Mouse (Mus musculus): ENCODE results near the gene Hebp2. TPM values are rescaled to one million over a fixed set of nuclear protein-coding genes. Genes with fewer than 3 reads are reported as not detected.
A peak's percentile ranks its signal among the peaks of the same experiment; 100 is the strongest.

Gene Hebp2
- polyA plus RNA-seq, 1 experiment from 2014 or later, result 19.1 TPM

- Histone ChIP-seq H3K27ac (no peak overlapping the region), H3K9ac (ENCODE audit: low read depth, low read length) (no peak overlapping the region), H3K9me3 (replicated peaks; ENCODE audit: low read length) (no peaks in the 10 kb centered on the region), H3K4me1 (replicated peaks; ENCODE audit: insufficient read depth, low read length) (no peaks in the 10 kb centered on the region), H3K4me2 (ENCODE audit: low read length) (no peak overlapping the region), H3K27me3 (ENCODE audit: insufficient read depth, low read length) (no peaks in the 10 kb centered on the region), H3K4me3 (replicated peaks; ENCODE audit: low read depth, low read length) (no peak overlapping the region), H3K36me3 (ENCODE audit: insufficient read depth, low read length) (0 out of 2 replicates have a peak, but pooled peaks cover under 1% of the 10 kb centered on the region)
- peak; percentile 86 for ATAC-seq (replicated peaks; ENCODE audit: low FRiP score, low read depth)
- 55% methylated on average over 6 of the region's 6 CpGs for WGBS
- no peak for DNase-seq (ENCODE audit: low spot score)
- no peak for TF ChIP-seq CTCF (IDR thresholded peaks at IDR 0.05; ENCODE audit: low read depth)
Measured at GRCm38 (mm10) chr10:18506501-18506946, 39.4 kb downstream of the Hebp2 start.

GRCm38 (mm10) chr10:18505690-18506089 is 40.2 kb downstream of the Hebp2 start:
- Histone ChIP-seq H3K4me2 (ENCODE audit: low read length) (no peak overlapping the region), H3K36me3 (ENCODE audit: insufficient read depth, low read length) (no peaks in the 10 kb centered on the region), H3K9ac (ENCODE audit: low read depth, low read length) (no peak overlapping the region), H3K27ac (no peak overlapping the region), H3K9me3 (replicated peaks; ENCODE audit: low read length) (no peaks in the 10 kb centered on the region), H3K27me3 (ENCODE audit: insufficient read depth, low read length) (no peaks in the 10 kb centered on the region), H3K4me1 (replicated peaks; ENCODE audit: insufficient read depth, low read length) (no peaks in the 10 kb centered on the region), H3K4me3 (replicated peaks; ENCODE audit: low read depth, low read length) (no peak overlapping the region)
- ATAC-seq (replicated peaks; ENCODE audit: low FRiP score, low read depth) (no peak), DNase-seq (ENCODE audit: low spot score) (no peak)
- WGBS, result 75% methylated on average over 10 of the region's 10 CpGs
- no peak for TF ChIP-seq CTCF (IDR thresholded peaks at IDR 0.05; ENCODE audit: low read depth)

DNA sequence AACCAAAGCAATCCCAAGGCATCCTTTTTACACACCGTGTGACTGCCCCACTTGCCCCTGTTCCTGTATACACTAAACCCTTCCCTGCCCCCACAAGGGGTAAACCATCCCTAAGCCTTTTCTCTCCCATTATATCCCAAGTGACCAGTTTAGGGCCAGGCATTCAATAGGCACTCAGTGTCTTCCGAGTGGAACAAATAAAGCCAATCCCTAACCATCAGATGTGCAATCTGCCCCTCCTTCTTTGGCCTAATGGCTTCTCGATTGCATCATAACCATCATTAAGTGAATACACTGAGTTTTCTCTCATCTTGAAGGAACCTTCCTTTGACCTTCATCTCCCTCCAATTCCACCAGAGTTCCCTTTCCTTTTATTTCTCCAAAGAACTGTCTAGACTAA is 43.9 kb downstream of the Hebp2 start:
- no peak for ATAC-seq (replicated peaks; ENCODE audit: low FRiP score, low read depth)
- 67% methylated on average over 3 of the region's 3 CpGs for WGBS

GRCm38 (mm10) chr10:18497066-18497465 is 48.8 kb downstream of the Hebp2 start:
- no peak overlapping the region for H3K9ac ChIP-seq (ENCODE audit: low read depth, low read length)
- no peak overlapping the region for H3K27ac ChIP-seq
- no peak overlapping the region for H3K4me2 ChIP-seq (ENCODE audit: low read length)
- no peaks in the 10 kb centered on the region for H3K27me3 ChIP-seq (ENCODE audit: insufficient read depth, low read length)
- no peaks in the 10 kb centered on the region for H3K36me3 ChIP-seq (ENCODE audit: insufficient read depth, low read length)
- H3K4me3 ChIP-seq (replicated peaks; ENCODE audit: low read depth, low read length), result no peak overlapping the region
- TF ChIP-seq CTCF (IDR thresholded peaks at IDR 0.05; ENCODE audit: low read depth), result no peak
- ATAC-seq (replicated peaks; ENCODE audit: low FRiP score, low read depth) (no peak), DNase-seq (ENCODE audit: low spot score) (no peak)
- H3K4me1 ChIP-seq (replicated peaks; ENCODE audit: insufficient read depth, low read length), result 0 out of 2 replicates have a peak, but pooled peaks cover 7% of the 10 kb centered on the region
- no peaks in the 10 kb centered on the region for H3K9me3 ChIP-seq (replicated peaks; ENCODE audit: low read length)
- 82% methylated on average over 7 of the region's 7 CpGs for WGBS

More for the DNA sequence above, 43.9 kb downstream of the Hebp2 start:
- Histone ChIP-seq H3K27ac (no peak overlapping the region), H3K36me3 (ENCODE audit: insufficient read depth, low read length) (no peaks in the 10 kb centered on the region), H3K9me3 (replicated peaks; ENCODE audit: low read length) (no peaks in the 10 kb centered on the region), H3K4me1 (replicated peaks; ENCODE audit: insufficient read depth, low read length) (no peaks in the 10 kb centered on the region), H3K27me3 (ENCODE audit: insufficient read depth, low read length) (no peaks in the 10 kb centered on the region), H3K9ac (ENCODE audit: low read depth, low read length) (no peak overlapping the region), H3K4me2 (ENCODE audit: low read length) (no peak overlapping the region), H3K4me3 (replicated peaks; ENCODE audit: low read depth, low read length) (no peak overlapping the region)
- no peak for DNase-seq (ENCODE audit: low spot score)
- no peak for TF ChIP-seq CTCF (IDR thresholded peaks at IDR 0.05; ENCODE audit: low read depth)

DNA sequence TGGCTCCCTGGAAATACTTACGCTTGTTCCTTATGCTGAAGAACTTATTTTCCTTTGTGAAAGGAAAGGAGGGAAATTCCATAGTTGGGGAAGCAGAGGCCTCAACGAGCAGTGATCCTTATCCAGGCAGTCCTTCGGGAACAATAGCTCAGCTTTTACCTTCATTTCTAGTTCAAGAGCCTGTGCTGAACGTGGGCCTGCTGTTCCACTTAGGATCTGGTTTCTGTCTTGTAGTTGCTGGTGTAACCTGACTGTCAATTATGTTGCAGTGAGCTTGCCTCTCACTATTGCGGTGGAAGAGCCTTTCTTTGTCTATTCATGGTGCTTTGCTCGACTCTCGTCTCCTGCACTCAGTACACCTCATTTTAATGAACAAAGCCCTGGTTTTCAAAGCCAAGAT is 51.6 kb downstream of the Hebp2 start:
- H3K9ac ChIP-seq (ENCODE audit: low read depth, low read length), result no peak overlapping the region
- no peaks in the 10 kb centered on the region for H3K9me3 ChIP-seq (replicated peaks; ENCODE audit: low read length)
- H3K27me3 ChIP-seq (ENCODE audit: insufficient read depth, low read length), result no peaks in the 10 kb centered on the region
- peak overlapping the region; percentile 60 for H3K27ac ChIP-seq
- peak; percentile 37 for DNase-seq (ENCODE audit: low spot score)
- WGBS, result 42% methylated on average over 7 of the region's 7 CpGs
- H3K4me1 ChIP-seq (replicated peaks; ENCODE audit: insufficient read depth, low read length), result 0 out of 2 replicates have a peak, but pooled peaks cover 7% of the 10 kb centered on the region
- no peak overlapping the region for H3K4me2 ChIP-seq (ENCODE audit: low read length)
- ATAC-seq (replicated peaks; ENCODE audit: low FRiP score, low read depth), result no peak
- no peaks in the 10 kb centered on the region for H3K36me3 ChIP-seq (ENCODE audit: insufficient read depth, low read length)
- TF ChIP-seq CTCF (IDR thresholded peaks at IDR 0.05; ENCODE audit: low read depth), result no peak
- H3K4me3 ChIP-seq (replicated peaks; ENCODE audit: low read depth, low read length), result no peak overlapping the region

DNA sequence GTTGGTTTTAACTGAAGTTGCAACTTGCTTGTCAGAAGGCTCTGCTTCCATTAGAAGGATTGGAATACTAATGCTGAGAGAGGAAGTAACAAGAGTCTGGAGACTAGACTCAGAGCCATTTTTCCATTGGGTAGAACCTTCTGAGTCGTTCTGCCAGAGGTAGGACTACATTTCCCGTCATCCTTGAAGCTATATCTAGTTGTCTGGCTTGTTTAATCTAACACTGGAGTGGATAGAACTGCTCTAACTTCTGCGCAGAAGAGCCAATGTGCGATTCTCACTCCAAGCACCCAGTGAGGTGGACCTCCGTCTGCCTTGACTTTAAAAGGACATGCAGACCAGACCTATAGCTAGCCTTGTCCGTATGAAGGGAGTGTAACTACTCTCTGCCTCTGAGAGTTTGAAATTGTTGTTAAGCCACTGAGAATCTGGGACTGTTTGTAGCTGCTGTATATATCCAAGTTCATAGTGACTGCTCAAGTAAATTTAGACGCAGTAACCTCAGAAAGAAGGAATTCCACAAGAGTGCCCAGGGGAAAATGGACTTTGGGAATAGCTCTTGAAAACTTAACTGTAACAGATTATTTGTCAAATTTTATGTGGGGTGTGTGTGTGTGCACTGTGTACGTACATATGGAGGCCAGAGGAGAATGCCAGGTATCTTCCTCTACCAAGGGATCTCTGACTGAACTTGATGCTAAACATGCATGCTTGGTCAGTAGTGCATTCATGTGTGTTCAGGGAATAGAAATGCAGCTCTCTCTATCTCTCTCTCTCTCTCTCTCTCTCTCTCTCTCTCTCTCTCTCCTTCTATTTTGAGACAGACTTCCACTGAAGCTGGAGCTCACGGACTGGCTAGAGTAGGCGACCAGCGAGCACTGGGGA is 52.6 kb downstream of the Hebp2 start:
- no peak for TF ChIP-seq CTCF (IDR thresholded peaks at IDR 0.05; ENCODE audit: low read depth)
- no peak overlapping the region for H3K4me2 ChIP-seq (ENCODE audit: low read length)
- DNase-seq (ENCODE audit: low spot score) (no peak), ATAC-seq (replicated peaks; ENCODE audit: low FRiP score, low read depth) (0 out of 2 replicates have a peak, but pooled peaks have one; percentile 43)
- 0 out of 2 replicates have a peak, but pooled peaks cover 7% of the 10 kb centered on the region for H3K4me1 ChIP-seq (replicated peaks; ENCODE audit: insufficient read depth, low read length)
- H3K4me3 ChIP-seq (replicated peaks; ENCODE audit: low read depth, low read length), result no peak overlapping the region
- WGBS, result 74% methylated on average over 11 of the region's 11 CpGs
- no peaks in the 10 kb centered on the region for H3K9me3 ChIP-seq (replicated peaks; ENCODE audit: low read length)
- no peaks in the 10 kb centered on the region for H3K27me3 ChIP-seq (ENCODE audit: insufficient read depth, low read length)
- H3K27ac ChIP-seq, result no peak overlapping the region
- H3K36me3 ChIP-seq (ENCODE audit: insufficient read depth, low read length), result no peaks in the 10 kb centered on the region
- no peak overlapping the region for H3K9ac ChIP-seq (ENCODE audit: low read depth, low read length)
